Mouse (Mus musculus) liver, embryonic 14.5 days (tissue): ENCODE measurements around the gene Prm2. TPM values are rescaled to one million over a fixed set of nuclear protein-coding genes. Genes with fewer than 3 reads are reported as not detected.
A peak's percentile ranks its signal among the peaks of the same experiment; 100 is the strongest.

Experiments
- ATAC-seq: fragments of 200-750 bp; cut with Nextera tagmentation; 2 replicates; pipeline ENCODE4 v1.8.0; 2017; ENCODE audit warnings: moderate number of reproducible peaks, mild to moderate bottlenecking, moderate library complexity; ENCODE audit not compliant: insufficient read depth
- DNase-seq, 3 experiments: peaks; one replicate each; pipeline ENCODE4 v3.0.0-alpha.2; 2012 to 2013; ENCODE audit warnings: low read depth in 3 of 3, low spot score in 3 of 3
- H3K27ac ChIP-seq: fragments of 300-500 bp; sonication (generic); 2 replicates; pipeline ENCODE4 v1.5.1; 2014; ENCODE audit warnings: moderate library complexity, mild to moderate bottlenecking, control low read depth, inconsistent platforms
- H3K27me3 ChIP-seq: fragments of 300-500 bp; sonication (generic); 2 replicates; pipeline ENCODE4 v1.6.1; 2014; ENCODE audit warnings: mild to moderate bottlenecking, low read length, moderate library complexity; ENCODE audit not compliant: control insufficient read depth, insufficient read depth
- H3K36me3 ChIP-seq: fragments of 300-500 bp; sonication (generic); replicated peaks from 2 replicates; pipeline ENCODE4 v1.6.1; 2014; ENCODE audit warnings: low read depth; ENCODE audit not compliant: control insufficient read depth, insufficient read depth
- H3K4me1 ChIP-seq, 2 experiments: fragments of 200-500 bp in 1 of 2; fragments of 300-500 bp in 1 of 2; sonication (generic) in 1 of 2; replicated peaks; 2 replicates each; pipeline ENCODE4 v1.6.1; 2012 to 2014; ENCODE audit warnings: antibody characterized with exemption in 1 of 2, inconsistent platforms in 1 of 2, low read length in 1 of 2; ENCODE audit not compliant: control insufficient read depth in 2 of 2, insufficient read depth in 2 of 2
- H3K4me2 ChIP-seq: fragments of 300-500 bp; sonication (generic); 2 replicates; pipeline ENCODE4 v1.6.1; 2014; ENCODE audit warnings: low read depth, mild to moderate bottlenecking, control low read depth, moderate library complexity
- H3K4me3 ChIP-seq, 2 experiments: fragments of 200-500 bp in 1 of 2; fragments of 300-500 bp in 1 of 2; sonication (generic) in 1 of 2; 2 replicates each; pipeline ENCODE4 v1.5.1; 2012 to 2014; ENCODE audit warnings: low read depth in 2 of 2, low read length in 2 of 2, mild to moderate bottlenecking in 2 of 2, control low read depth in 1 of 2, inconsistent platforms in 1 of 2, moderate library complexity in 1 of 2; ENCODE audit not compliant: insufficient read depth in 1 of 2
- H3K9ac ChIP-seq: fragments of 300-500 bp; sonication (generic); replicated peaks from 2 replicates; pipeline ENCODE4 v1.6.1; 2014; ENCODE audit warnings: mild to moderate bottlenecking, control low read depth, moderate library complexity
- H3K9me3 ChIP-seq: fragments of 300-500 bp; sonication (generic); 2 replicates; pipeline ENCODE4 v1.6.1; 2016; ENCODE audit warnings: low read length, mixed read lengths; ENCODE audit not compliant: control insufficient read depth
- CTCF ChIP-seq: IDR thresholded peaks from 2 replicates; pipeline ENCODE4 v1.5.1; 2016; ENCODE audit warnings: antibody characterized with exemption, low read depth, control low read depth
- EP300 ChIP-seq: IDR thresholded peaks from 2 replicates; pipeline ENCODE4 v1.6.1; 2016; ENCODE audit warnings: antibody characterized with exemption, low read depth
- WGBS: fragments of 180-500 bp; shearing (Covaris S2); extraction: QIAGEN DNeasy Blood & Tissue Kit; methylation state at CpG from one replicate; pipeline ENCODE4 v1.1.7; 2014; ENCODE audit not compliant: insufficient replicate concordance; 5-methylcytosine and 5-hydroxymethylcytosine counted together
- polyA plus RNA-seq, 2 experiments: library from polyadenylated mRNA; depleted of rRNA in 1 of 2; stranded (reverse) in 1 of 2; unstranded in 1 of 2; fragments of >200 nt; fragmentation: Nextera tagmentation in 1 of 2; extraction: Ambion mirVana in 1 of 2; gene quantifications; 2 replicates each; pipeline versions ENCODE4 v1.2.1 to v1.2.3; 2012 to 2014

Gene Prm2
- polyA plus RNA-seq, 2 experiments = not detected

DNA sequence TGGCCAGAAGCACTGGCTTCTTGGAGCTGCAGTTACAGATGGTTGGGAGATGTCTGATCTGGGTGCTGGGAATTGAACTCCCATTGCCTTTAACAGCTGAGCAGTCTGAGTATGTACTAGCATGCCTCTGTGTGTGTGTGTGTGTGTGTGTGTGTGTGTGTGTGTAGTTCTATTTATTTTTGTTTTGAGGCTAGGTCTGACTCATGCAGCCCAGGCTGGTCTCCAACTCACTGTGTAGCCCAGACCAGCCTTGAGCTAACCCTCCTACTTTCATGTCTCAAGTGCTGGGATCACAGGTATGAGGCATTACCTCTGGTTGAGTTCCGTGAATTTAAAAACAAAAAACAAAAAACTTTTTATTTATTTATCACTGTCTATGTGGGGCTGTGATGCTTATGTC is 28.6 kb upstream of the Prm2 start:
- H3K36me3 ChIP-seq = no peaks in the 10 kb centered on the region
- no peak overlapping the region for H3K4me2 ChIP-seq
- DNase-seq = no peak
- no peaks in the 10 kb centered on the region for H3K4me1 ChIP-seq
- 62% methylated on average over 1 of the region's 1 CpGs for WGBS
- no peak overlapping the region for H3K27ac ChIP-seq
- no peak for ATAC-seq
- no peak for TF ChIP-seq EP300
- no peak overlapping the region for H3K4me3 ChIP-seq
- H3K27me3 ChIP-seq = no peaks in the 10 kb centered on the region
- H3K9ac ChIP-seq = no peak overlapping the region
- no peaks in the 10 kb centered on the region for H3K9me3 ChIP-seq

DNA sequence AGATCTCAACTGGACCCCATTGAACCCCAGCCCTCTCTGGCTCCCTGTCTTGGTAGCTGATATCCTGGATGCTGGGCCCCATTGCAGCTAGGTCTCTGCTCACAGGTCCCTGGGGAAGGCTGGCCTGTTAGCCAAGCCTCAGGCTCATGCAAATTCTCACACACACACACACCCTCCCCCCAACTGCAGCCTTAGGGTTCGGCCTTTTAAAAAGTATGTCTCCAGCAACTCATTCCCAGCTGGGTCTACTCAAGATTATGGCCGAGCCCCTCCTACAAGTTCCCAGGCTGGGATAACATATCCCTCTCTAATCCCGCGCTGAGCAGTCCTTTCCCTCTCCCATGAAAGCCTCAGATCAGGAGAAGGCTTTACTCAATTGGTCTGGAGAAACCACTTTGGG is 25.5 kb upstream of the Prm2 start:
- H3K9me3 ChIP-seq = no peaks in the 10 kb centered on the region
- TF ChIP-seq CTCF = no peak
- TF ChIP-seq EP300 = no peak
- no peak overlapping the region for H3K9ac ChIP-seq
- no peaks in the 10 kb centered on the region for H3K27me3 ChIP-seq
- WGBS = 46% methylated on average over 4 of the region's 4 CpGs
- ATAC-seq = no peak
- no peaks in the 10 kb centered on the region for H3K4me1 ChIP-seq
- H3K36me3 ChIP-seq = no peaks in the 10 kb centered on the region
- no peak overlapping the region for H3K27ac ChIP-seq
- H3K4me3 ChIP-seq = no peak overlapping the region
- no peak for DNase-seq
- no peak overlapping the region for H3K4me2 ChIP-seq

DNA sequence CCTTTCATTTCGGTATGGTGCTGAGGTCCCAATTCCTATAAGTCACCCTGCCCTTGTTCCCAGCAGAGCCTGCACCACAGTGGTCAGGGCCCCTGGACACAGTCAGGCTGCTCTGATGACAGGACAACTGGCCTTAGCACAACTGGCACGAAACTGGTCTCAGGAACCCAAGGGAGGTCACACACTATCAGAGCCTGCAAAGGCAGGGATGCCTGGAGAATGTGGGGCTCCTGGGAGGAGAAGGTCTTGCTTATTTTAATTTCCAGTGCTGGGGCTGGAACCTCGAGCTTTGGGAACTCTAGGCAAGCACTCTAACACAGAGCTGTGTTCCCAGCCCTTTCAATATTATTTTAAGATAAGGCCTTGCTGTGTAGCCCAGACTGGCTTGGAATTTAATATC is 24.0 kb upstream of the Prm2 start:
- peaks cover 0 to 2% of the 10 kb centered on the region in 2 experiments; a peak in 2 of 4 replicates for H3K4me1 ChIP-seq
- no peak for DNase-seq
- no peak overlapping the region for H3K4me2 ChIP-seq
- no peak for ATAC-seq
- no peak overlapping the region for H3K9ac ChIP-seq
- 44% methylated on average over 3 of the region's 3 CpGs for WGBS
- no peaks in the 10 kb centered on the region for H3K36me3 ChIP-seq
- no peaks in the 10 kb centered on the region for H3K9me3 ChIP-seq
- no peak overlapping the region for H3K4me3 ChIP-seq
- TF ChIP-seq CTCF (no peak), EP300 (no peak)
- H3K27ac ChIP-seq = no peak overlapping the region
- no peaks in the 10 kb centered on the region for H3K27me3 ChIP-seq

DNA sequence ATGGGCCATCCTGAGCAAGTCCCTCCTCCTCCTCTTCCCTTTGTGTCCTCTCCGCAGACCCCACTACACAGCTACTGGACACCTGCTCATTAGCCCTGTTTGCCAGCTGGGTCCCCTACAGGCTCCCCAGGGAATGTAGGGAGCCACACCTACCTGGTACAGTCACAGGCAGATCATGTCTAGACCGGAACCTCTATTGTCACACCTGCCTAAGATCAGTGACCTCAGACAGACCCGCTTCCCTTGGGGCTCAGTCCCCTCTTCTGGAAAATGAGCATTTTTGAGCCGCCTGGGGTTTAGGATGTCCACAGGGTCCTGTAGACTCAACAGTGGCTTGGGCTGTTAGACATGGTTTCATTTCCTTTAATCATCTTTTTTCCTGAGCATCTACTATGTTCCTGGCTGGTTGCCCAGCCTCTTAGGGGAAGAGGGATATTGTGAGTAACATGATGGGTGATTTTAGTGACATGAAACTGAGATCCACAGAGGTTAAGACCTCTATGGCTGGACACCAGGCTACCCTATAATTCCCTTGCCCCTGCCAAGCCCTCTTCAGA is 22.7 kb upstream of the Prm2 start:
- no peak overlapping the region for H3K9ac ChIP-seq
- no peak overlapping the region for H3K4me3 ChIP-seq
- H3K4me1 ChIP-seq = peaks cover 0 to 7% of the 10 kb centered on the region in 2 experiments; a peak in 2 of 4 replicates
- no peaks in the 10 kb centered on the region for H3K36me3 ChIP-seq
- H3K9me3 ChIP-seq = no peaks in the 10 kb centered on the region
- no peak for ATAC-seq
- no peak overlapping the region for H3K27ac ChIP-seq
- no peak for TF ChIP-seq EP300
- no peaks in the 10 kb centered on the region for H3K27me3 ChIP-seq
- no peak overlapping the region for H3K4me2 ChIP-seq
- DNase-seq = no peak
- WGBS = 67% methylated on average over 4 of the region's 4 CpGs

DNA sequence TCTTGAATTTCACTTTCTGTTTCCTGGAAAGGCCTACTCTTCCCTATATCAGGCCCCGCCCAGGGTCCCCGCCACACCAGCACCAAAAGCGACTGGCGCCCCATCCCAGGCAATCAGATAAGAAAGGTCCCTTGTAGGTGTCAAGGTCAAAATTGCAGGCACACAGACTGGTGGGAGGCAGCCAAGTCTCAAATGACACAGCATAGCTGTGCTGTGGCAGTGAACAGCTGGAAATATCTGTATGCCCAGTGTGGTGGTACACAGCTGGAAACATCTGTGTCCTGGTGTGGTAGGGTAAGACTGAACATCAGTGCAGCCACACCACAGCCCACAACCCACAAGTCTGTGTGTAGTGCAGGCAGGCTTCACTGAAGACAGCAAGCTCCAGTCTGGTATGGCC is 18.9 kb upstream of the Prm2 start:
- ATAC-seq (no peak), DNase-seq (peak in 1 of 3 experiments; percentile 11)
- TF ChIP-seq EP300 (no peak), CTCF (no peak)

More for the DNA sequence above, 18.9 kb upstream of the Prm2 start:
- Histone ChIP-seq H3K27ac (no peak overlapping the region), H3K9ac (no peak overlapping the region), H3K27me3 (no peaks in the 10 kb centered on the region), H3K9me3 (no peaks in the 10 kb centered on the region), H3K4me1 (peaks cover 0 to 7% of the 10 kb centered on the region in 2 experiments; a peak in 2 of 4 replicates), H3K36me3 (no peaks in the 10 kb centered on the region), H3K4me2 (no peak overlapping the region), H3K4me3 (no peak overlapping the region)
- WGBS = 8% methylated on average over 4 of the region's 4 CpGs
